Mouse (Mus musculus) brain, embryonic 14.5 days (tissue): ENCODE measurements around the gene Itsn2. TPM values are rescaled to one million over a fixed set of nuclear protein-coding genes. Genes with fewer than 3 reads are reported as not detected.
"Not testable (repeated sequence)": the region's sequence is repeated elsewhere in the genome, so short reads cannot be mapped to it uniquely, and the experiment has no call there.

Experiments
- DNase-seq: peaks from one replicate; pipeline ENCODE4 v3.0.0-alpha.2; 2011; ENCODE audit warnings: low read depth
- CTCF ChIP-seq: fragments of 200-500 bp; IDR thresholded peaks from 2 replicates; pipeline ENCODE4 v1.5.1; 2012; ENCODE audit warnings: inconsistent platforms, mild to moderate bottlenecking, moderate library complexity, borderline replicate concordance; ENCODE audit not compliant: insufficient read depth, insufficient read length; ENCODE audit errors: extremely low read depth
- POLR2A ChIP-seq: fragments of 200-500 bp; IDR thresholded peaks from 2 replicates; pipeline ENCODE4 v1.6.1; 2012; ENCODE audit warnings: mild to moderate bottlenecking, inconsistent platforms, borderline replicate concordance; ENCODE audit not compliant: poor library complexity, insufficient read depth, insufficient read length, severe bottlenecking; ENCODE audit errors: extremely low read depth
- polyA plus RNA-seq: library from polyadenylated mRNA; depleted of rRNA; stranded (reverse); fragments of >200 nt; gene quantifications from 2 replicates; pipeline ENCODE4 v1.2.3, GENCODE M21; 2012; rRNA removed

Itsn2 gene
- polyA plus RNA-seq: 18.2 and 20.7 TPM in 2 replicates

GRCm38 (mm10) chr12:4592541-4593165 lies at the start of gene Itsn2, which contains the start of gene Gm3625:
Itsn2 (plus strand) TSS chr12:4592638.
Gm3625 (minus strand) TSS chr12:4592927.
- DNase-seq: peak; percentile 77

GRCm38 (mm10) chr12:4544400-4544919 lies 48.0 kb upstream of the Itsn2 start:
- no peak for TF ChIP-seq POLR2A
- no peak for TF ChIP-seq CTCF
- DNase-seq: no peak

More at GRCm38 (mm10) chr12:4592541-4593165, at the start of gene Itsn2, which contains the start of gene Gm3625:
- TF ChIP-seq POLR2A (peak; percentile 42; the same call in 1 of the 2 replicates), CTCF (no peak)

- no peak for TF ChIP-seq CTCF
- no peak for TF ChIP-seq POLR2A
- no peak for DNase-seq
Measured at GRCm38 (mm10) chr12:4545425-4545824, 47.0 kb upstream of the Itsn2 start.

- no peak for DNase-seq
Measured at GRCm38 (mm10) chr12:4546491-4546890, 45.9 kb upstream of the Itsn2 start.

GRCm38 (mm10) chr12:4547557-4547956 lies 44.9 kb upstream of the Itsn2 start:
- TF ChIP-seq POLR2A (no peak), CTCF (no peak)
- peak; percentile 49 for DNase-seq

More at GRCm38 (mm10) chr12:4546491-4546890, 45.9 kb upstream of the Itsn2 start:
- TF ChIP-seq CTCF (no peak), POLR2A (no peak)

- DNase-seq: peak; percentile 95
- TF ChIP-seq POLR2A (no peak), CTCF (peak; percentile 94)
Measured at GRCm38 (mm10) chr12:4548053-4549013, 44.1 kb upstream of the Itsn2 start.

- DNase-seq: not testable (repeated sequence)
Measured at GRCm38 (mm10) chr12:4553704-4554103, 38.7 kb upstream of the Itsn2 start.

- no peak for TF ChIP-seq CTCF
- TF ChIP-seq POLR2A: no peak
- no peak for DNase-seq
Measured at GRCm38 (mm10) chr12:4555451-4555850, 37.0 kb upstream of the Itsn2 start.

GRCm38 (mm10) chr12:4556891-4557290 lies 35.5 kb upstream of the Itsn2 start:
- no peak for TF ChIP-seq POLR2A
- TF ChIP-seq CTCF: no peak
- DNase-seq: no peak

GRCm38 (mm10) chr12:4557436-4557835 lies 35.0 kb upstream of the Itsn2 start:
- DNase-seq: no peak
- no peak for TF ChIP-seq POLR2A
- TF ChIP-seq CTCF: no peak

GRCm38 (mm10) chr12:4558013-4558412 lies 34.4 kb upstream of the Itsn2 start:
- no peak for TF ChIP-seq POLR2A
- TF ChIP-seq CTCF: no peak
- DNase-seq: no peak
